Mouse (Mus musculus) ovary, adult 2 months (tissue): ENCODE data around the gene Cwh43. TPM values are rescaled to one million over a fixed set of nuclear protein-coding genes. Genes with fewer than 3 reads are reported as not detected.

Source experiments
- polyA plus RNA-seq: library from polyadenylated mRNA; depleted of rRNA; stranded (reverse); fragments of >200 nt; gene quantifications from 2 replicates; pipeline ENCODE4 v1.2.3, GENCODE M21; 2012; rRNA removed

Gene Cwh43
- polyA plus RNA-seq = 5.0 and 6.9 TPM in 2 replicates

DNA sequence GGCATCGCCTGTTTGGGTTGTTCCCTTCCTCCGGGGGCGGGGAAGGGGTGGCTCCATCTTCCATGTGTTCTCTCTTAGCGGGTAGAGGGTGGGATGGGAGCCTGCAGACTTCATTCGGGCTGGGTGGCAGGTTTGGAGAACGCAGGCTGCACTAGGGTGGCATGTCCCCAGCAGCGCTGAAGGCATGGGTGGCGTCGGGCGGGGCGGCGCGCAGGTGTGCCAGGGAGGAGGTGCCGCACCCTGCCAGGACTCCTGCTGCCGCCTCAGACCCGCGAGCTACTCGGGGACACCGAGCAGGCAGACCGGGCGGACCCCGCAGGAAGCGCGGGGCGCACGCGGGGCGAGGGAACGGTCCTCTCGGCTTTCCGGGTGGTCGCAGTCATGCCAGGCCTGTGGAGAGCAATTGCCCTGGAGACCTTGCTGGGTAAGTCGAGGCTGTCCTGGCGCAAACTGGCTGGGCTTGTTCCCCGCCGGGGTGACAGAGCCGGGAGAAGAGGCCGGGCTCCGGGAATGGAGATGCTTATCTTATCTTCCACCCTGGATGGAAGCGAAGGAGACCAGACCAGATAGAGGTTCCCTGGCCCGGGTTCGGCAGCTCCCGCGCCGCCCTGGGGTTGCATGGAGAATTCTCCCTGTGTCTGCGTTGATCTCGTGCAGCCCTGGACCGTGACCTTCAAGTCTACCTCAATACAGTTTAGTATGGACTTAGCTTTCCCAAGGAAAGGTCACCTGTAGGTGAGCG lies at the start of gene Cwh43:
Cwh43 (plus strand) TSS at position 95 of the 742 bp plus-strand sequence.

DNA sequence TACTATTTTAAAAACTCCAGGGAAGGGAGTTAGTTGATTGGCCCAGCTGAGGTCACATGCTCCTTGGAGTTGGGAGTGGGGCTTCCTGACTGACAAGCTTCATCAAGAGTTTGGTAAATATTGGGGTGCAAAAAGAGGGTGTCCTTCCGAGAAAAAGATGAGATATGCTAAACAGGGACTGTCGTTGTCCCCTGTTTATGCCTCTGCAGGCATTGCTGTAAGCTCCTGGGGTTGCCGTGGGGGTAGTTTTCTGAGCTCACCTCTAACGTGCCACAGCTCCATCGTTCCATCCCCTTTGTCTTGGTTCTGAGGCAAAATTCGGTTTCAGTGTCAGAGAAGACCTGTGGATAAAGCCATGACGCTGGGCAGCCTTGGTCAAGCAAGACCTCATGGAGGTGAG lies 74.8 kb downstream of the Cwh43 start, which contains the start of gene Dcun1d4:
Dcun1d4 (plus strand) TSS at position 301 of the 400 bp plus-strand sequence.

Other genes starting within 250 kb of the Cwh43 start
- gene Fryl, start 149.5 kb upstream of the Cwh43 start, polyA plus RNA-seq = 54.0 and 72.8 TPM in 2 replicates
- 34.3 TPM in 2 replicates for gene Ociad1, start 113.3 kb upstream of the Cwh43 start, polyA plus RNA-seq
- gene Ociad2, start 65.0 kb upstream of the Cwh43 start, polyA plus RNA-seq = 0.69 and 1.1 TPM in 2 replicates
- gene Dcun1d4, start 74.9 kb downstream of the Cwh43 start, polyA plus RNA-seq = 3.6 and 5.6 TPM in 2 replicates
- gene Lrrc66, start 226.5 kb downstream of the Cwh43 start, polyA plus RNA-seq = 0.10 and 0.15 TPM in 2 replicates
- 8.6 TPM in 2 replicates for gene Sgcb, start 241.7 kb downstream of the Cwh43 start, polyA plus RNA-seq
- 13.0 and 13.9 TPM in 2 replicates for gene Spata18, start 245.3 kb downstream of the Cwh43 start, polyA plus RNA-seq